Mouse (Mus musculus) myocyte (in vitro differentiated cells): Measurements from ENCODE around the gene Rbm20.

Experiments
- CEBPB ChIP-seq: IDR thresholded peaks from 2 replicates; pipeline ENCODE4 v1.6.1; 2011; ENCODE audit warnings: mild to moderate bottlenecking, moderate library complexity; ENCODE audit not compliant: poor library complexity, insufficient read depth, severe bottlenecking
- E2F4 ChIP-seq: IDR thresholded peaks from one replicate; pipeline ENCODE4 v1.6.1; 2011; ENCODE audit warnings: mild to moderate bottlenecking, control low read depth, moderate library complexity; ENCODE audit not compliant: insufficient read depth
- MAX ChIP-seq: IDR thresholded peaks from one replicate; pipeline ENCODE4 v1.6.1; 2011; ENCODE audit warnings: low read depth, mild to moderate bottlenecking, control low read depth
- POLR2A ChIP-seq: IDR thresholded peaks from one replicate; pipeline ENCODE4 v1.6.1; 2011; ENCODE audit warnings: low read depth, mild to moderate bottlenecking, control low read depth, moderate library complexity; ENCODE audit not compliant: insufficient read length
- SRF ChIP-seq: IDR thresholded peaks from one replicate; pipeline ENCODE4 v1.6.1; 2011; ENCODE audit warnings: low read depth; ENCODE audit not compliant: control insufficient read depth, insufficient read length
- TCF12 ChIP-seq: IDR thresholded peaks from one replicate; pipeline ENCODE4 v1.6.1; 2011; ENCODE audit warnings: mild to moderate bottlenecking, control low read depth; ENCODE audit not compliant: poor library complexity, insufficient read depth, severe bottlenecking
- USF1 ChIP-seq: IDR thresholded peaks from one replicate; pipeline ENCODE4 v1.6.1; 2011; ENCODE audit warnings: low read depth, mild to moderate bottlenecking, control low read depth, moderate library complexity

DNA sequence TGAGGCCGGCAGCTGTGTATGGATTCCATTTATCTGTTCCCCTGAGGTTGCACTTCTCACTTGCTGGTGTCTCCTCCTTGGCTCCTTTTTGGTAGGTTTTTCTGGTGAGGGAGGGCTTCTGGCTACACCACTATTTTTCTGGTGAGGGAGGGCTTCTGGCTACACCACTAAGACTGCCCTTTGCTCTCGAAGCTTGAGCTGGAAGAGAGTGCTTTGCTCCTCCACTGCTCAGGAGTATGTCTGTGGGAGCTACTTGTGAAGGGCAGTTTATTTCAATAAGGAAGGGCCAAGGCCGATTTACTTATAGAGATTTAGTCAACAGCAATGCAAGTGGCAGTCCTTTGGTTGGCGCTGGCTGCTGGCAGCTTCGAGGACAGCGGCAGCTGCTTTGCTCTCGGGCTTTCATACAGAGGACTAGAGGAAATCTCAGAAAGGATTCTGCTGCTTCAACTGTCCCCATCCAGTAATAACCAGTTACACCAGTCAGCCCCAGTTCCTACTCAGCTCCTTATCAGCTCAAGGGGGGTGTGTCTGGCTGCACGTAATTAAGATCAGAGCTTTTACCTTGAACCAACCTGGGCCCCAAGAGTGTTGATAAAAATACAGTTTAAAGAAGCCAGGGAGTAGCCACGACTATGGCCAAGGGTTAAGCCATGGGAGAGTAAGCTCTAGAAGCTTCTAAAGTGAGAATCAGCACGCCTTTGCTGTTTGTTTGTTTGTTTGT, 171.3 kb downstream of the Rbm20 start:
- TF ChIP-seq POLR2A (no peak), E2F4 (no peak), USF1 (no peak), TCF12 (no peak), SRF (no peak), MAX (no peak), CEBPB (no peak)
